Mouse (Mus musculus) olfactory bulb, adult 2 months (tissue): Measurements from ENCODE around the gene Mrpl20.

Experiments used
- CTCF ChIP-seq: fragments of 200-500 bp; IDR thresholded peaks from 2 replicates; pipeline ENCODE4 v1.5.1; 2012; ENCODE audit warnings: low read depth, mild to moderate bottlenecking, low read length, moderate library complexity; ENCODE audit not compliant: insufficient read depth
- POLR2A ChIP-seq: fragments of 200-500 bp; IDR thresholded peaks from 2 replicates; pipeline ENCODE4 v1.6.1; 2012; ENCODE audit warnings: mild to moderate bottlenecking, low read depth, low read length, moderate library complexity; ENCODE audit not compliant: insufficient read depth

GRCm38 (mm10) chr4:155788300-155788699 lies 14.4 kb upstream of the Mrpl20 start:
- TF ChIP-seq CTCF (no peak), POLR2A (no peak)
